Mouse (Mus musculus) cerebral cortex, adult 2 months (tissue): Measurements from ENCODE around the gene Mxra7.

Experiments used
- WGBS: fragments of 180-500 bp; shearing (Covaris S2); methylation state at CpG from one replicate; pipeline ENCODE4 v1.1.7; 2018; 5-methylcytosine and 5-hydroxymethylcytosine counted together

Mxra7 gene

GRCm38 (mm10) chr11:116817567-116817966 lies 10.3 kb downstream of the Mxra7 start:
- 96% methylated on average over 5 of the region's 5 CpGs for WGBS

GRCm38 (mm10) chr11:116816769-116817168 lies 11.1 kb downstream of the Mxra7 start:
- WGBS: 88% methylated on average over 5 of the region's 5 CpGs

GRCm38 (mm10) chr11:116814884-116815415 lies 12.9 kb downstream of the Mxra7 start:
- 49% methylated on average over 7 of the region's 7 CpGs for WGBS

GRCm38 (mm10) chr11:116814076-116814883 lies 13.6 kb downstream of the Mxra7 start:
- WGBS: 42% methylated on average over 20 of the region's 20 CpGs

GRCm38 (mm10) chr11:116813610-116814009 lies 14.2 kb downstream of the Mxra7 start:
- WGBS: 78% methylated on average over 13 of the region's 13 CpGs

- WGBS: 81% methylated on average over 21 of the region's 21 CpGs
Observed at GRCm38 (mm10) chr11:116812793-116813529, 14.9 kb downstream of the Mxra7 start.

- WGBS: 21% methylated on average over 32 of the region's 32 CpGs
Observed at GRCm38 (mm10) chr11:116810983-116811901, 16.6 kb downstream of the Mxra7 start.

- 72% methylated on average over 11 of the region's 11 CpGs for WGBS
Observed at GRCm38 (mm10) chr11:116810528-116810927, 17.3 kb downstream of the Mxra7 start.

- 86% methylated on average over 8 of the region's 8 CpGs for WGBS
Observed at GRCm38 (mm10) chr11:116809520-116809919, 18.3 kb downstream of the Mxra7 start.

- 82% methylated on average over 11 of the region's 11 CpGs for WGBS
Observed at GRCm38 (mm10) chr11:116808811-116809395, 18.9 kb downstream of the Mxra7 start.

- WGBS: 25% methylated on average over 7 of the region's 7 CpGs
Observed at GRCm38 (mm10) chr11:116807938-116808606, 19.8 kb downstream of the Mxra7 start.

- 65% methylated on average over 3 of the region's 3 CpGs for WGBS
Observed at GRCm38 (mm10) chr11:116807526-116807925, 20.3 kb downstream of the Mxra7 start.

GRCm38 (mm10) chr11:116807116-116807515 lies 20.7 kb downstream of the Mxra7 start:
- 67% methylated on average over 7 of the region's 7 CpGs for WGBS

- WGBS: 76% methylated on average over 15 of the region's 15 CpGs
Observed at GRCm38 (mm10) chr11:116806136-116807071, 21.4 kb downstream of the Mxra7 start.

GRCm38 (mm10) chr11:116802709-116803108 lies 25.1 kb downstream of the Mxra7 start:
- 94% methylated on average over 5 of the region's 5 CpGs for WGBS

- WGBS: 73% methylated on average over 5 of the region's 5 CpGs
Observed at GRCm38 (mm10) chr11:116801106-116801505, 26.7 kb downstream of the Mxra7 start.

GRCm38 (mm10) chr11:116799364-116799763 lies 28.5 kb downstream of the Mxra7 start:
- 53% methylated on average over 5 of the region's 5 CpGs for WGBS

- 93% methylated on average over 10 of the region's 10 CpGs for WGBS
Observed at GRCm38 (mm10) chr11:116784221-116784620, 43.6 kb downstream of the Mxra7 start.

- 66% methylated on average over 9 of the region's 9 CpGs for WGBS
Observed at GRCm38 (mm10) chr11:116782737-116783145, 45.1 kb downstream of the Mxra7 start.
